Mouse (Mus musculus) thymus, adult 2 months (tissue): ENCODE data around the gene Fam178b.

Experiments
- CTCF ChIP-seq: fragments of 200-500 bp; IDR thresholded peaks from 2 replicates; pipeline ENCODE4 v1.5.1; 2012; ENCODE audit warnings: mild to moderate bottlenecking, control low read depth, low read length, moderate library complexity, borderline replicate concordance; ENCODE audit not compliant: control insufficient read depth, poor library complexity, insufficient read depth; ENCODE audit errors: extremely low read depth
- POLR2A ChIP-seq: fragments of 200-500 bp; IDR thresholded peaks from 2 replicates; pipeline ENCODE4 v1.6.1; 2012; ENCODE audit warnings: mild to moderate bottlenecking, low read length, control low read depth, moderate library complexity; ENCODE audit not compliant: control insufficient read depth, poor library complexity, insufficient read depth; ENCODE audit errors: extremely low read depth

DNA sequence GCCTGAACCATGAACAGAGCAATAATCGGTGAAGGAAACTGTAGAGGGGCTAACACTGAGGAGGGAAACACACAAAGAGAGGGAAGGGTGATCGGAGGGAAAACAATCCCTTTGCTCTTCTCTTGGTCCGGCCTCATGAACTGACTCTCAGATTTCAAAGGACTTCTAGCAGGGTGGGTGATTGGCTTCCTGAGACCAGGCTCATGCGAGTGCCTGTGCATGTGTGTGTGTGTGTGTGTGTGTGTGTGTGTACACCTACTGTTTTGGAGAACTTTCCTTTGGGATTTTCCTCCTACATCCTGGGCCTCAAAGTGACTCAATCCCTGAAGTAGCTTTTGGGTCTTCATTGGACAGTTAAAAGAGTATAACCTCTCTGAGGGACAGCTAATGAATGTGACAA is 96.7 kb downstream of the Fam178b start:
- TF ChIP-seq POLR2A (no peak), CTCF (no peak)
